Mouse (Mus musculus) embryonic facial prominence, embryonic 11.5 days (tissue): ENCODE results near the gene Ric8b. TPM values are rescaled to one million over a fixed set of nuclear protein-coding genes. Genes with fewer than 3 reads are reported as not detected.

Source experiments
- ATAC-seq: fragments of 200-750 bp; cut with Nextera tagmentation; replicated peaks from 2 replicates; pipeline ENCODE4 v1.8.0; 2017; ENCODE audit warnings: low read depth; ENCODE audit not compliant: insufficient number of reproducible peaks, low FRiP score, low TSS enrichment
- DNase-seq: peaks from one replicate; pipeline ENCODE4 v3.0.0-alpha.2; 2015; ENCODE audit warnings: low spot score
- H3K27ac ChIP-seq: fragments of 300-500 bp; sonication (generic); replicated peaks from 2 replicates; pipeline ENCODE4 v1.5.1; 2014; ENCODE audit warnings: mild to moderate bottlenecking, low read depth, low read length, control low read depth
- H3K27me3 ChIP-seq: fragments of 300-500 bp; sonication (generic); 2 replicates; pipeline ENCODE4 v1.6.1; 2014; ENCODE audit warnings: mild to moderate bottlenecking, low read length, moderate library complexity, mixed read lengths; ENCODE audit not compliant: control insufficient read depth, insufficient read depth
- H3K36me3 ChIP-seq: fragments of 300-500 bp; sonication (generic); replicated peaks from 2 replicates; pipeline ENCODE4 v1.6.1; 2014; ENCODE audit warnings: low read depth, mild to moderate bottlenecking, low read length, moderate library complexity, mixed read lengths; ENCODE audit not compliant: control insufficient read depth, insufficient read depth
- H3K4me1 ChIP-seq: fragments of 300-500 bp; sonication (generic); 2 replicates; pipeline ENCODE4 v1.6.1; 2014; ENCODE audit warnings: low read length, mixed read lengths; ENCODE audit not compliant: control insufficient read depth, insufficient read depth
- H3K4me2 ChIP-seq: fragments of 300-500 bp; sonication (generic); 2 replicates; pipeline ENCODE4 v1.6.1; 2014; ENCODE audit warnings: low read depth, mild to moderate bottlenecking, control low read depth, low read length, moderate library complexity
- H3K4me3 ChIP-seq: fragments of 300-500 bp; sonication (generic); 2 replicates; pipeline ENCODE4 v1.5.1; 2014; ENCODE audit warnings: low read depth, low read length, control low read depth
- H3K9ac ChIP-seq: fragments of 300-500 bp; sonication (generic); replicated peaks from 2 replicates; pipeline ENCODE4 v1.6.1; 2014; ENCODE audit warnings: mild to moderate bottlenecking, control low read depth, low read length
- H3K9me3 ChIP-seq: fragments of 300-500 bp; sonication (generic); replicated peaks from 2 replicates; pipeline ENCODE4 v1.6.1; 2016; ENCODE audit warnings: mild to moderate bottlenecking, low read length, inconsistent platforms, mixed read lengths; ENCODE audit not compliant: control insufficient read depth
- WGBS: fragments of 180-500 bp; shearing (Covaris S2); extraction: QIAGEN DNeasy Blood & Tissue Kit; methylation state at CpG from one replicate; pipeline ENCODE4 v1.1.7; 2014; 5-methylcytosine and 5-hydroxymethylcytosine counted together
- polyA plus RNA-seq: library from polyadenylated mRNA; unstranded; fragments of >200 nt; fragmentation: Nextera tagmentation; extraction: Ambion mirVana; gene quantifications from 2 replicates; pipeline ENCODE4 v1.2.1, GENCODE M21; 2014

The Ric8b gene
- polyA plus RNA-seq, 1 experiment from 2014 or later, result 26.3 TPM

DNA sequence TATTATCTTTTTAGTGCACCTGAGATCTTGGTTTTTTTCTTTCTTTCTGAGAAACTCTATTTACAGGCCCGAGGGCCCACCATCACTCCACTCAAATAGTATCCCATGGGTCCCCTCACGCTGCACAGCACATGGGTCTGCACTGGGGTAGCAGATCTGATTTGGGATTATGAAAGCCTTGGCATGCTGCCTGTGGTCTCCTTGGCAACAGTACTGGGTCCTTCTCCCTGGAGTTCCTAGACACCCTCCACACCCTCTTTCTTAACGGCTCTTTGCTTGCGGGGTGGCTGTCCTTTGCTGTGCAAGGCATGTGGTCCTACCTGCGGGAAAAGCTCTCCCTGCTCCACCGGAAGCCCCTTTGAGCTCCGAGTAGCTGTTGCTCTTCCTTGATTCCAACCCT, 14.1 kb upstream of the Ric8b start:
- H3K9me3 ChIP-seq, result no peaks in the 10 kb centered on the region
- H3K4me3 ChIP-seq, result no peak overlapping the region

DNA sequence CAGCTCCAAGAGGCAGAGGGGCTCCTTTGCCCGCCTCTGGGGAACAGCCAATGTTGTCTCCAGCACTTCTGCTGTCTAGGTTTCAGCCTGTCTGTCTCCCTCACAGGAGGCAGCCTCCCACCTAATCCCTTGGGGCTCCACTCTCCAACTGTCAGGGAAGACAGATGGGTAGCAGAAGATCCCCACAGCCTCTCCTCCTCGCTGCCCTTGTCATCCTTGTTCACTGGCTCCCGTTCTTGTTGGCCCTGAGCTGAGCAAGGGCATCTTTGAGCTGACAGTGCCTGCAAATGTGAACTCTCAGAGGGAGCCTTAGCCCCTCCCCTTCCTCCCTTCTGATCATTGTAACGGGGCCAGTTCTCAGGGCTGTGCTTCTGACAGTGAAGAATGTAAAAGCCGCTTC, 13.7 kb upstream of the Ric8b start:
- DNase-seq, result peak; percentile 40
- Histone ChIP-seq H3K27ac (no peak overlapping the region), H3K9ac (no peak overlapping the region), H3K4me3 (no peak overlapping the region), H3K36me3 (no peaks in the 10 kb centered on the region), H3K4me2 (no peak overlapping the region; the same call in 1 of the 2 replicates), H3K27me3 (no peaks in the 10 kb centered on the region), H3K9me3 (no peaks in the 10 kb centered on the region), H3K4me1 (no peaks in the 10 kb centered on the region; the same call in 1 of the 2 replicates)
- ATAC-seq, result no peak
- 11% methylated on average over 5 of the region's 5 CpGs for whole genome bisulfite sequencing

More for the DNA sequence above, 14.1 kb upstream of the Ric8b start:
- ATAC-seq, result no peak
- Histone ChIP-seq H3K9ac (no peak overlapping the region), H3K27me3 (no peaks in the 10 kb centered on the region), H3K4me2 (no peak overlapping the region; the same call in 1 of the 2 replicates), H3K4me1 (no peaks in the 10 kb centered on the region; the same call in 1 of the 2 replicates), H3K36me3 (no peaks in the 10 kb centered on the region), H3K27ac (no peak overlapping the region)
- DNase-seq, result no peak
- WGBS, result 65% methylated on average over 7 of the region's 7 CpGs

DNA sequence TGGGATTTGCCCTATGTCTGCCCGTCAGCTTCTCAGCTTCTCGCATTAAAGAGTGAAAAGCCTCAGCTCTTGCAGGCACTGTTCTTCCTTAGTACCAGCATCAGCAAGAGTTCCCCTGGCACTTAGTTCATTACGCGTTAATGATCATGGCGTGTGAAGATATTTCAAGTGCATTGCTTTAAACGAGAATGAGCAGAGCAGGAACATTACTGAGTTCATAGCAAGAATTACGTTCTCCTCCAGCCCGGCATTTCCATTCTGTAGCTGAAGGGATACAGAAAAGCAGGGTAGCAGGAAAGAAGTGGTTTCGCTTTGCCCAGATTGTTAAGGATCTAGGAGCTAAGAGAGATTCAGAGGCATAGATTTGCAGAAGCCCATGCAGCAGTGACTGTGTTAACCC, 10.5 kb upstream of the Ric8b start:
- Histone ChIP-seq H3K36me3 (no peaks in the 10 kb centered on the region), H3K27ac (no peak overlapping the region), H3K4me2 (no peak overlapping the region), H3K4me3 (no peak overlapping the region), H3K9ac (no peak overlapping the region), H3K9me3 (no peaks in the 10 kb centered on the region), H3K4me1 (no peaks in the 10 kb centered on the region; the same call in 1 of the 2 replicates), H3K27me3 (no peaks in the 10 kb centered on the region)
- WGBS, result 83% methylated on average over 9 of the region's 9 CpGs
- no peak for ATAC-seq
- DNase-seq, result no peak

DNA sequence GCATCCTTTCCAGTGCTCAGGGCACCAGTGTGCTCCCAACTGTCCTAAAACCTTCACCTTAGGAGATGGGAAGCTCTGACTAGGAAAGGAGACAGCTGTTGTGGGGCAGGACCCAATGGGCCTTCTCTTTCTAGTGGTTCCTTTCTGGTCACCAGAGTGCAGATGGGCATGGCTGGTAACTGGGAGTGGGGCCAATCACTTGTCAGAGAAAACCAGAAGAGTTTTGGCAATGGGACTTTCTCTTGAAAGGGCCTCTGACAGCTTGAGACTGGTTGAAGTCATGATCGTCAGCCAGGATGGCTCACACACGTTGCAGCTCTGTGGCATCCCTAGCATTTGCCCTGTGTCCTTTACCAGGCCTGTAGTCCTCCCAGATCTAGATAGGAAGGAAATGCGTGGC, 9.4 kb upstream of the Ric8b start:
- Histone ChIP-seq H3K4me3 (no peak overlapping the region), H3K36me3 (no peaks in the 10 kb centered on the region), H3K27ac (no peak overlapping the region), H3K4me1 (no peaks in the 10 kb centered on the region; the same call in 1 of the 2 replicates), H3K9ac (no peak overlapping the region), H3K27me3 (no peaks in the 10 kb centered on the region), H3K4me2 (no peak overlapping the region), H3K9me3 (no peaks in the 10 kb centered on the region)
- ATAC-seq (no peak), DNase-seq (no peak)
- 91% methylated on average over 3 of the region's 3 CpGs for WGBS

DNA sequence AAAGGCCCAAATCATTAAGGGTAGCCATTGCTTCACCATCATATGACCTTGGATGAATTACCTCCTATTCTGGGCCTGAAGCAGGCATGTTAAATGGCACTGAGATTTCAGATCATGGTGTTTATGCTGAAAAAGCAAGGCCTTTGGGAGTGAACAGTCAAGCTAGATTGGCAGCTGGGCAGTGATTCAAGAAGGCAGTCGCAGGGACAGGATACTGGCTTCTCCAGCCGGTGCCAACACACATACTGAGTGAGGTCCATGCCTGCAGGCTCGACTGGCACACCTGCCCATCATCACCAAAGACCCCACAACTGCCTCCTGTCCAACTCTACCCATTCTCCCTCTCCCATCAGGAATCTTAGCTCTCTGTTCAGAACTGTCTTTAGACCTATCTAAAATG, 8.9 kb upstream of the Ric8b start:
- ATAC-seq (no peak), DNase-seq (no peak)
- Histone ChIP-seq H3K36me3 (no peaks in the 10 kb centered on the region), H3K4me1 (no peaks in the 10 kb centered on the region; the same call in 1 of the 2 replicates), H3K27me3 (no peaks in the 10 kb centered on the region), H3K27ac (no peak overlapping the region), H3K9ac (no peak overlapping the region), H3K4me3 (no peak overlapping the region), H3K9me3 (no peaks in the 10 kb centered on the region), H3K4me2 (no peak overlapping the region)
- WGBS, result 90% methylated on average over 3 of the region's 3 CpGs

DNA sequence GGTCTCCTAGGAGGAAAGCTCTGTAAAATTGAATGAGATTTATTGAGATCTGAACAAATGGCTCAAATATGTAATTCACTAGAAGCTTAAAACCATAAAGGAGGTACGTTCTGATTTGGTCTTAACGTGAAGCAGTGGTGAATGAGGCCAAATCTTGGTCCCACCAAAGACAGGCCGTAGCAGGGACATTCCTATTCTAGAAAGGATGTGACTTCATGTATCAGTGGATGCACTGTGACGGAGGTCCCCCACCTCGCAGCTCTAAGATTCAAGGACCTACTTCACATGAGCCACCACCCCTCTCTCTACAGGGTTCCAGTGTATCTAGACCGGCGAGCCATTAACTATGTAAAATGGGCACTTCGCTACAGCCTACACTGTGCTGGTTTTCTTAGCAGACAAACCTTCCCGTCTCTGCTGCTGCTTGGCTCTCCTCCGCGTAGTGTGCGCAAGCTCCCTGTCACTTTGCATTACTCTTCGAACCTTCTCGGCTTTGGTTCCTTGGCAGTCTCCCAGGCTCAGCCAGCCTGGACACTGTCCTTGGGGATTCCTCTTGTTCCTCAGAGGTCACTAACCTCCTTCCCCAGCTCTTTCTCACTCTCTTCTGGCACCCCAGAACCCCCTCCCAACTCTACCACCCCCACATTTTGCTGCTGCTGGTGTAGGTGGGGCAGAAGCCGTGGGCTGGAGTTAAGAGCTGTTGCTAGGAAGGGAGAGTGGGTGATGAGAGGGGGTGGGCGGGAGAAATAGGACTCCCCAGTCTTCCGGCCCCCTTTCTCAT, 8.2 kb upstream of the Ric8b start:
- DNase-seq (no peak), ATAC-seq (peak; percentile 46; the same call in 1 of the 2 replicates)
- H3K9ac ChIP-seq, result no peak overlapping the region
- 67% methylated on average over 17 of the region's 17 CpGs for WGBS
- no peaks in the 10 kb centered on the region for H3K9me3 ChIP-seq
- no peaks in the 10 kb centered on the region for H3K27me3 ChIP-seq
- no peak overlapping the region for H3K27ac ChIP-seq
- no peak overlapping the region for H3K4me3 ChIP-seq
- H3K36me3 ChIP-seq, result no peaks in the 10 kb centered on the region
- H3K4me2 ChIP-seq, result no peak overlapping the region
- no peaks in the 10 kb centered on the region for H3K4me1 ChIP-seq

DNA sequence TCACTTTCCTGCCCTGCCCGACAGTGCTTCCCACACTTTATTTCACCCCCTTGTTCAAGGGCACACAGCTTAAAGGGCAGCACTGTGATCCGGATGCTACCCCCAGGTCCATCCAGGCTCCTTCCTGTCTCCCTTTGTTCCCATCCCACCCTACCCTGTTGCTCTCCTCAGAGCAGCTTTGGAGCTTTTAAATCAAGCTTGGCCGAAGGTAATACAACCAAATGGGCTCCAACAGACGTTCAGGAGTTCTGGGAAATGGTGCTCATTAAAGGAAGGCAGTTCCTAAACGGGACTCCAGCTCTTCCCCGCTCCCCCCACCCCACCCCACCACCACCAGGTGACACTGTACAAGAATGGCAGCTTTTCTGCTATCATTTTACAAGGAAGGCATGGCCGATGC, 7.2 kb upstream of the Ric8b start:
- H3K4me1 ChIP-seq, result no peaks in the 10 kb centered on the region
- no peak overlapping the region for H3K4me2 ChIP-seq
- no peak for DNase-seq
- WGBS, result 25% methylated on average over 7 of the region's 7 CpGs
- no peak overlapping the region for H3K9ac ChIP-seq
- ATAC-seq, result no peak
- no peaks in the 10 kb centered on the region for H3K9me3 ChIP-seq
- H3K27me3 ChIP-seq, result no peaks in the 10 kb centered on the region
- no peak overlapping the region for H3K4me3 ChIP-seq
- H3K27ac ChIP-seq, result no peak overlapping the region
- no peaks in the 10 kb centered on the region for H3K36me3 ChIP-seq

DNA sequence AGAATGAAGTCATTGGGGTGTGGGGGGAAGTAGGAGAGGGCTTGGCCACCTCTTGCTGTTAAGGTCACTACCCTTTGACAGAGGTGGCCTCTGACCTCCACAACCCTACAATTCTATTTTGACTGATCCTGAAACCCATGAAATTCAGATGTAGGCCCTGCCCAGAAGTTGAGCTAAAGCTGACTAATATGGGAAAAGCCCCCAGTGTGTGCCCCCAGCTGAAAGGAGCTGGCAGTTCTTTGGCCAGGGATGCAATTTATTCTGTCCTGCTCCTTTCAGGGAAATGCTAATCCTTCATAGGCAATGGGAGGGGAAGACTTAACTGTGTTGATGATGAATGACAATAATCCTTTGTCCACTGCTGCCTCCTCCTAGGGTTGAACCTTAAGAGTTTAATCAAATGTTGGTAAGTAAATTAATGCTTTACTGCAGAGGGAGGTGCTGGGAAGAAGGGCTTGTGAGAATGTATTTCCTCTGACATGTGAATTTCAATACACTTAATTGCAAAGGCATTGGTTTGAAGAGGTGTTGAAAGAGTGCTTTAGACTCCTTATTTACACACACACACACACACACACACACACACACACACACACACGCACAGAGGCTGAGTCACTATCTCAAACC, 6.5 kb upstream of the Ric8b start:
- Histone ChIP-seq H3K27ac (no peak overlapping the region), H3K9ac (no peak overlapping the region), H3K4me2 (no peak overlapping the region), H3K36me3 (no peaks in the 10 kb centered on the region), H3K4me3 (no peak overlapping the region), H3K9me3 (no peaks in the 10 kb centered on the region), H3K4me1 (no peaks in the 10 kb centered on the region), H3K27me3 (no peaks in the 10 kb centered on the region)
- 65% methylated on average over 1 of the region's 1 CpGs for WGBS
- DNase-seq (no peak), ATAC-seq (no peak; the same call in 1 of the 2 replicates)
